Mouse (Mus musculus) kidney, postnatal 4 days (tissue): ENCODE measurements around the gene Trabd2b.
A peak's percentile ranks its signal among the peaks of the same experiment; 100 is the strongest.

Experiments used
- DNase-seq, 2 experiments: peaks; one replicate each; pipeline ENCODE4 v3.0.0; 2021; ENCODE audit warnings: mixed read lengths in 2 of 2

The Trabd2b gene

GRCm38 (mm10) chr4:114547658-114548448 is 141.3 kb downstream of the Trabd2b start:
- DNase-seq = no peak

DNA sequence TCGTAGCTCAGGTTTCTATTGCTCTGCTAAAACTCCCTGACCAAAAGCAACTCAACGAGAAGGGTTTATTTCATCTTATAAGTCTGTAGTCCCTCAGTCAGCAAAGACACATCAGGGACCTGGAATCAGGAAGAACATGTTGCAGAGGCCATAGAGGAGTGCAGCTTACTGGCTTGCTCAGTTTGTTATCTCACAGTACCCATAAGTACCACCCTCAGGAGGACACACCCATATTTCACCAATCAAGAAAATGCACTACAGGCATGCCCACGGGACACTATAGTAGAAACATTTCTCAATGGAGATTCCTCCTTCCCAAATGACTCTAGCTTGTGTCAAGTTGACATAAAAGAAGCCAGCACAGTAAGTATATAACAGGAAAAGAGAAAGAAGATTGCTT is 143.0 kb downstream of the Trabd2b start:
- DNase-seq = no peak

- DNase-seq = peak in 1 of 2 experiments; percentile 47
Observed at GRCm38 (mm10) chr4:114550471-114551156, 144.1 kb downstream of the Trabd2b start.

- no peak for DNase-seq
Observed at GRCm38 (mm10) chr4:114556880-114557279, 150.4 kb downstream of the Trabd2b start.

DNA sequence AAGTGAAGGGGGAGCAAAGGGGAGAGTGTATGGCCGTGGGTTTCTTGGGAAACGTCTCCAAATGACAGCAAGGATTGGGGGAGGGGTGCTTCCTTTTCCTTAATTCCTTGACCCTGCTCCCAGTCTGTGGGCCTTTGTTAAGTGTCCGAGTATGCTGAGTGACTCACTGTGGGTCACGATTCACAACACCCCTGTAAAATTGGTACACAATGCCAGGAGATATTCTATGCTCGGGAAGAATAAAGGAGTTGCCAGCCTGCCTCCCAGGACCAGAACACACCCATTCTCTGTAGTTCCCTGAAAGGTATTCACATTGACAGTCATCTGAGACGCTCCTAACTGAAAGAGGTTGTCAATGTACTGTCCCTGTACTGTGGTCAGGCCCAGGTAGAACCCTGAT is 151.2 kb downstream of the Trabd2b start:
- DNase-seq = no peak

- DNase-seq = peak; percentile 67 to 81
Observed at GRCm38 (mm10) chr4:114558487-114558886, 152.0 kb downstream of the Trabd2b start.

- no peak for DNase-seq
Observed at GRCm38 (mm10) chr4:114560638-114561216, 154.2 kb downstream of the Trabd2b start.

DNA sequence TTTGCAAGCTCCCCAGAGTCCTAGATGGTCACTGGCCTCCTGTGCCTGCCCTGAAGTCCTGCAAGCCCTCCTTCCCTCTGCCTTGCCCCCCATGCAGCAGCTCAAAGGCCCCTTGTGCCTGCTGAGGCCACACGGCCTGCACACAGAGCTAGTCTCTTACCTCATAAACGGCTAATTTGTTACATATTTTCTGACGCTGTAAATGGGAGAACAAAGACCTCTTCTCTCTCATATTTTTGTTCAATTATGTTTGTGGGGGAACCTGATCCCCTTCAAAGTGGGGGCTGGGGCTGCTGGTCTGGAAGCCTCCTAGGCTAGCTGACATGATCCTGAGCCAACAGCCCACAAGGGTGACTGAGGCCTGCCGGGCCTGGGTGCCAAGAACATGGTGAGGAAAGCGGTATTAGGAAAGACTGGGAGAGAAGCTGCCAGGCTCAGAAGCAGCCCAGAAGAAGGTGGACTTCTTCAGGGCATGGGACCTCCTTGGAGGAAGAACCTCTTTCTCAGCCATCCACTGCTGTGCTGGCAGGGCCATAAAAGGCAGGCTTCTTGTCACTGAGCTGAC is 157.7 kb downstream of the Trabd2b start:
- DNase-seq = no peak

- no peak for DNase-seq
Observed at GRCm38 (mm10) chr4:114567594-114567993, 161.1 kb downstream of the Trabd2b start.

- peak; percentile 19 to 47 for DNase-seq
Observed at GRCm38 (mm10) chr4:114568081-114568605, 161.6 kb downstream of the Trabd2b start.

DNA sequence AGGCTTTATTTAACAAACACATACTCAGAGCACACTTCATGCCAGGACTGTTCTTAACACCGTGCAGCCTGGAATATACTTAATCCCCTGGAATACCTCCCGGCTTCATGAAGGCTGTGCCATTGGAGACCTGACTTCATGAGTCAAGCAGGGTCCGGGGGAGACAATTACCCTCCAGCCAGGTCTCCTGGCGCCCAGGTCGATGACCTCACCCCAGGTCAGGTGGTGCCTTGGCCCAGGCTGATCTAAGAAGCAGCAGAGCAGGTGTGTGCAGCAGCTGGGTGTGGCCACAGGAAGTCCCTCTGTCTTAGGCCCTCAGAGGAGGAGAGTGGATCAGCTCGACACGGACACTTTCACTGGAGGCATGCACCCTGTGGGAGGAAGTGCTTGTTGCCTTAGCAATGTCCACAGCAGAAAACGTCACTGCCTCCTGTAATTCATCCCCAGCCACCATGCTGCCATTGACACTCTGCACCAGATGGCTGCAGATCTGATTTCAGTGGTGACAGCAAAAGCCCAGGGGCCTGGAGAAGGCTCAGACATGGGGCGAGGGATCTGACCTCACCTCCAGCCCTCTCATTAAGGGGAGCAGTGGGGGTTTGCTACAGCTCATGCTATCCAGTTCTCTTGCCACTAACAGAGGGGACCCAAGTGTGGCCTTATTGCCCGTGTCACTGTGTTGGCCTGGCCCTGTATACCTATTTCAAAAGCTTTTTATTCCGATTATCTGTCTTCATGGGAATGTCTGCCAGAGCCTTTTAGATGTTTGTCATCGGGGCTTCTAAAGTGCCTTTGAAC is 171.8 kb downstream of the Trabd2b start:
- DNase-seq = peak; percentile 23 to 47

- peak in 1 of 2 experiments; percentile 51 for DNase-seq
Observed at GRCm38 (mm10) chr4:114583546-114584144, 177.1 kb downstream of the Trabd2b start.

DNA sequence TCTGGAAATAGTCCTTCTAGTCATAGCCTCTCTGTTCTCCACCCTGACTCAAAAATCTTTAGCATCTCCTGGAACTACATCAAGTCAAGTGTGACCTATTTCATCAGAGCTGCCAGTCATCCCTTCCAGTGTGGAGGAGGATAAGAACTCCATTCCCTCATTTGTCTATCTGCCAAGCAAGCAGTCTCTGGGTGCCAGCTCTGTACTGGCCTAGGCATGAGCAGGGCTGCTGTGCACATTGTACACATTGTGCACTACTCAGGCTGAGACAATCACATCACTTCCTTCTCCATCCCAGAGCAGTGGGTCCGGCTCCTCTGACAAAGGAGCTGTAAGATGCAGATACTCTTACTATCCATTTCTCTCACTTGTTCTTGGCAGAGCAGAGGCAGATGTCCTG is 178.2 kb downstream of the Trabd2b start:
- DNase-seq = no peak

DNA sequence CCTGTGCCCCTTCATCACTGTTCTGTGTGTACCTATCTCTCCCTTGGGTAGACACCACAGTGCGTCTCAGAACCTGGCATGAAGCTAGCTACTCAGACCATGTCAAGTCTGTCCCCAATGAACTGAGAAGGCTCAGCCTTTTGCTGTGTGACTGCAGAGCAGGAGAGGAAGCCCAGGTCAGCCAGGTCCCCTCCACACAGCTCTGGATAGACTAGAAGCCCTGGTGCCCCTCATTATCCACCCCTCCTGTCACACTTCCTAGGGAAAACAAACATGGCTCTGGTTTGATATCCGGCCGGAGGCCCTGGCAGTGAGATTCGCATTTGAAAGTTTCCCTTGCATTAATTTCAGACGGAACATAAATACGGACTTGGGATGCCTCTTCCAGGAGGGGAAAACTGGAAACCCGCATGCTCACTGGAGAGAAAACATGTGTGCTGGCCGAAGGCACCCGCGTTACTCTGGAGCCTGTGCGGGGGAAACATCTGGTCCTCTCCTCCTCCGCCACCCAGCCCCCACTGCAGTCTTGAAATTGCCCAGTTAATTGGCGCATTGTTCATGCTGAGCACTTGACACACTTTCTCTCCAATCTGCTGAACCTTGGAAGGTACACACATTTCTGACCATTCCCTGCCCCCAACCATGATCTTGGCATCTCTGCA is 187.2 kb downstream of the Trabd2b start:
- peak; percentile 40 to 60 for DNase-seq

DNA sequence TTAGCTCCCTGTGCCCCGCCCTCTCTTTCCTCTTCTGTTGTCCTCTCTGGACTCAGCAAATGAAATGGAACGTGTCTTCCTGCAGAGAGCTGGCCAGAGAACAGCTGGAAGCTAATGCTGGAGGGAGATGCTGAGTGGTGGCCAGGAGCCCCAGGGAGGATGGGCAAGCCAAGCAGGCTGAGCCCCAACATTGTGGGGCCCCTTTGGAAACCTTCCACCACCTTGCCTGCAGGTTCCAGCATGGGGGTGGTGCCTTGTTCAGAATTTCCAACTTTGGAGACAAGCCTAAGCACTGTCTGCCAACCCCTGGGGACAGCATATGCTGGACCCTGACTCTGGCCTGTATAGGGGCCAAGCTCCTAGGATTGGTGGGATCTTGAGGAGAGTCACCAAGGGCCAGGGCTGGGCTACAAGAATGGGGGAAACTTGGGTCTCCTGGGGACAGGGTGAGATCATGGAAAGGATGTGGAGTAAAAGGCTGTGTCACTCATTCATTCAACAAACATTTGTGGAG is 188.7 kb downstream of the Trabd2b start:
- no peak for DNase-seq

DNA sequence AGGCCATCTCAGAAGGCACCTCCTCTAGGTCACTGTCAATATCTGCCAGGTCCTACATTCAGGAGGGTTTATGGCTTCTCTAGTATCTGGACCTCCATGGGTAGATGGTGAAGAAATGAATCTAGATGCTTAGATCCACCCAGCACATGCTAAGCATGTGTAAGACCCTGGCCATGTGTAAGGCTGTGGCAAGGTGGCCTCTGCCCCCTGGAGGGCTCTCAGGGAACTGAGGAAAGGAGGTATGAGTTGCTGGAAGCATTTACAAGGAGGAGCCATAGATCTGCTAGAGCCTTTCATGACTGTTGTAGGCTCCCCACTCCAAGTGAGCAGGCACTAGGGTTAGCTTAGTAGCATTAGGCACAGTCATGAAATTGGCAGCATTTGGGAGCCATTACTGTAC is 192.6 kb downstream of the Trabd2b start:
- DNase-seq = peak; percentile 65 to 72

DNA sequence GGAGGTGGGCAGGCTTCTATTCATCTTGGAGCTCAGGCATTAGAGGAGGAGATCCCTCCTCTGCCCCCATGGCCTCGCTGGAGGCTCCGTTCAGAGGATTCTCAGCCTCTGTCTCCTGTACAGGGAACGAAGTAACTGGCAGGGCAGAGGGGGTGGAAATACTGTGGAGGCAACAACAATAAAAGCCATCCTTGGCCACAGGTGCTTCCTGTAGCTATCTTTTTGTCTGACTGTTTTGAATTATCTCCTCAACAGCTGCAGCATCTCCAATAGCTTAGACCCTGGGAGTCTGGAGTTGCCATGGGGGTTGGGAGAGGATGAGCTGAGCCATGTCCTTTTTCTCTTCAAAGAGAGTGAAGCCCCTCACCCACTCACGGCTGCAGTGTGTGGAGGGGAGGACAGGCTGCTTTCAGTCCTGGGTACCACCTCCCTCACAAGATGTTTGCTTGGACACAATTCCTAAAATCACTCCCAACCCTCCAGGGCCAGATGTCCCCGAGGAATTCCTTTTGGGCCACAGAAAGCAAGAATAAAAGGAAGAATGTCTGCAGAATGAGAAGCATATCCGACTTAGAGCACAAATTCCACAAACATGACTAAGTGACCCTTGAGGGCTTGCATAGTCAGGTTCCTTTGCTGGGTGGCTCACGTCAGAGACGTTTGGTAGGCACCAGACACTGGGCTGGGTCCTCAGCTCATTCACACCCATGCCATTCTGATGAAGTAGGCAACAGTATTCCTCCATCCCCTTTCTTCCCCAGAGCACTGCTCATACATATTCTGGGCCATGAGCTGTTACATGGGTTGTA is 194.9 kb downstream of the Trabd2b start:
- no peak for DNase-seq

DNA sequence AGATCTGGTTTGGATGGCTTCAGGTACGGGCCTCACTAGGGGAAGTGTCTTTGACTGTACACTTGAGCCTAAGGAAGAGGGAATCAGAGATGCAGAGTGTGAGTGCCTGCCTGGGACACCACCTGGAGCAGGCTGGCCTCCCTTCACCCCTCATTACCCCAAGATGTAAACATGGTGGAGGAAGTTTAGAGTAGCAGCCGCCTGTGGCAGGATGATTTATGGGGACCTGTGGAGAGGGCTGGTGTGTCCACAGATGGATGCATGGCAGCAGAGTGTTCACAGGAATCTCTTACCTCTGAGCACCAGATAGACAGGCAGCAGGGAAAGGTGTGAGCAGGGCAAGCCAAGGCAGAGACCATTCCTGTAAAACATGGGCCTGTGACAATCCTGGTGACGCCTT is 199.1 kb downstream of the Trabd2b start:
- peak; percentile 16 to 47 for DNase-seq

- no peak for DNase-seq
Observed at GRCm38 (mm10) chr4:114607873-114608272, 201.3 kb downstream of the Trabd2b start.

DNA sequence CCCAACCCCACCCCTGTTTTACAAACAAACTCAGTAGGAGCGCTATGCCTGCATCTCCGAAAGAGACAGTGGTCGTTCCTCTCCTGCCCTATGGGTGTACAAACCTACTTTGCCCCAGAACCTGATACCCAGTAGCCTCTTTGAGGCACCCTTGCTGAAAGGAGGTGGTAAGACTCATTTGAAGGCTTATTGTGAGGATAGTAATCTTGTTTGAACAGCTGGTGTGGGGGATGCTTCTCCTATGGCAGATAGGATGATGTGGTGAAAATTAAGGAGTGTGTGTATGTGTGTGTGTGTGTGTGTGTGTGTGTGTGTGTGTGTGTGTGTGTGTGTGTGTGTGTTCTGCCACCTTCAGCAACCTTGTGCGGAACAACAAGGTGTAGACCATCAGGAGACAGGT is 202.8 kb downstream of the Trabd2b start:
- no peak for DNase-seq
